Mouse (Mus musculus): ENCODE results near the gene Elavl3.

GRCm38 (mm10) chr9:22024592-22024991 lies 27.2 kb downstream of the Elavl3 start:
- TF ChIP-seq GATA1 (IDR thresholded peaks at IDR 0.05; ENCODE audit: borderline replicate concordance, low read length), result no peak
- TF ChIP-seq FLI1 (IDR thresholded peaks at IDR 0.05; ENCODE audit: low read length), result no peak
